Mouse (Mus musculus) urinary bladder, postnatal 4 days (tissue): ENCODE results near the gene Sh3d21.

ENCODE experiments used
- DNase-seq, 2 experiments: peaks; one replicate each; pipeline ENCODE4 v3.0.0; 2021 to 2022; ENCODE audit warnings: low spot score in 2 of 2

Sh3d21 gene

GRCm38 (mm10) chr4:126146974-126147532, 16.2 kb downstream of the Sh3d21 start:
- DNase-seq = no peak

GRCm38 (mm10) chr4:126145396-126145795, 17.9 kb downstream of the Sh3d21 start:
- DNase-seq = no peak

- DNase-seq = no peak
These were observed 22.3 kb downstream of the Sh3d21 start for GRCm38 (mm10) chr4:126141021-126141420.

- DNase-seq = no peak
These were observed 25.5 kb downstream of the Sh3d21 start for GRCm38 (mm10) chr4:126137773-126138172.

GRCm38 (mm10) chr4:126134639-126135038, 28.7 kb downstream of the Sh3d21 start:
- no peak for DNase-seq

- no peak for DNase-seq
These were observed 29.1 kb downstream of the Sh3d21 start for GRCm38 (mm10) chr4:126134236-126134635.

- DNase-seq = no peak
These were observed 30.5 kb downstream of the Sh3d21 start for GRCm38 (mm10) chr4:126132636-126133264.

GRCm38 (mm10) chr4:126131290-126132121, 31.8 kb downstream of the Sh3d21 start:
- no peak for DNase-seq

GRCm38 (mm10) chr4:126130502-126130901, 32.8 kb downstream of the Sh3d21 start:
- no peak for DNase-seq

GRCm38 (mm10) chr4:126123309-126124040, 39.8 kb downstream of the Sh3d21 start:
- DNase-seq = no peak

- no peak for DNase-seq
These were observed 42.8 kb downstream of the Sh3d21 start for GRCm38 (mm10) chr4:126120506-126120905.

- DNase-seq = no peak
These were observed 43.2 kb downstream of the Sh3d21 start for GRCm38 (mm10) chr4:126120052-126120451.

- DNase-seq = no peak
These were observed 44.2 kb downstream of the Sh3d21 start for GRCm38 (mm10) chr4:126119051-126119450.

- no peak for DNase-seq
These were observed 44.6 kb downstream of the Sh3d21 start for GRCm38 (mm10) chr4:126118651-126119050.

- DNase-seq = no peak
These were observed 46.2 kb downstream of the Sh3d21 start for GRCm38 (mm10) chr4:126117116-126117515.

- no peak for DNase-seq
These were observed 47.3 kb downstream of the Sh3d21 start for GRCm38 (mm10) chr4:126115871-126116521.

GRCm38 (mm10) chr4:126115411-126115810, 47.9 kb downstream of the Sh3d21 start:
- DNase-seq = no peak

- peak; percentile 47 to 74 for DNase-seq
These were observed 49.3 kb downstream of the Sh3d21 start for GRCm38 (mm10) chr4:126113943-126114342.

- no peak for DNase-seq
These were observed 50.0 kb downstream of the Sh3d21 start for GRCm38 (mm10) chr4:126113243-126113642.

- DNase-seq = no peak
These were observed 52.1 kb downstream of the Sh3d21 start for GRCm38 (mm10) chr4:126111153-126111549.

GRCm38 (mm10) chr4:126110374-126111152, 52.7 kb downstream of the Sh3d21 start:
- peak; percentile 74 for DNase-seq
